In genomic region chr13:20174655-20175280, GRCm38 (mm10) we compare ENCODE assay signal across 8 mouse cellular contexts.
DNase-seq lines count a peak whose midpoint lies in the region; ATAC-seq and TF ChIP-seq lines count a peak whose summit lies in the region.
"Had no signal": no experiment of that assay in that cellular context is flagged by ENCODE, and none has a peak within 500 bp of the region (broad histone marks: within the 10 kb centered on the region; RNA-seq: fewer than 3 reads in every experiment).

No protein-coding gene starts in this region.

- no peak overlapping the region for H3K4me2 ChIP-seq in heart, embryonic 15.5 days
- no peak overlapping the region for H3K4me2 ChIP-seq in intestine, postnatal 0 days (replicated peaks; ENCODE audit: low read depth)
- no peak overlapping the region for H3K4me2 ChIP-seq in stomach, postnatal 0 days (replicated peaks; ENCODE audit: low read depth)

- TF ChIP-seq EP300 in stomach, postnatal 0 days (optimal IDR thresholded peaks at IDR 0.05), result no peak

- peak; percentile 34 for ATAC-seq in heart, embryonic 15.5 days (replicated peaks; ENCODE audit: insufficient number of reproducible peaks, insufficient read depth, low FRiP score, low read depth)
- no peak for ATAC-seq in megakaryocyte, adult 5-6 weeks (ENCODE audit: poor library complexity, severe bottlenecking)
- ATAC-seq in intestine, postnatal 0 days, result no peak
- no peak for ATAC-seq in stomach, postnatal 0 days (ENCODE audit: low FRiP score, low TSS enrichment)

- no peak overlapping the region for H3K9ac ChIP-seq in heart, embryonic 15.5 days
- H3K9ac ChIP-seq in intestine, postnatal 0 days (ENCODE audit: low read depth, low read length), result no peak overlapping the region
- H3K9ac ChIP-seq in stomach, postnatal 0 days (ENCODE audit: low read length), result no peak overlapping the region

- 53% methylated on average over 3 of the region's 3 CpGs for WGBS in heart, embryonic 15.5 days
- 56% methylated on average over 3 of the region's 3 CpGs for WGBS in intestine, postnatal 0 days
- 47% methylated on average over 3 of the region's 3 CpGs for WGBS in stomach, postnatal 0 days

- no peaks in the 10 kb centered on the region for H3K36me3 ChIP-seq in heart, embryonic 15.5 days
- no peaks in the 10 kb centered on the region for H3K36me3 ChIP-seq in megakaryocyte, embryonic 14.5 days (replicated peaks; ENCODE audit: low read length)
- no peaks in the 10 kb centered on the region for H3K36me3 ChIP-seq in intestine, postnatal 0 days (ENCODE audit: control insufficient read depth, insufficient read depth)
- no peaks in the 10 kb centered on the region for H3K36me3 ChIP-seq in stomach, postnatal 0 days (ENCODE audit: control insufficient read depth, insufficient read depth, low read length)

- no peaks in the 10 kb centered on the region for H3K27me3 ChIP-seq in heart, embryonic 15.5 days
- H3K27me3 ChIP-seq in megakaryocyte, embryonic 14.5 days (replicated peaks), result peaks cover 65% of the 10 kb centered on the region
- no peaks in the 10 kb centered on the region for H3K27me3 ChIP-seq in intestine, postnatal 0 days (replicated peaks; ENCODE audit: control insufficient read depth, insufficient read depth, low read length)
- no peaks in the 10 kb centered on the region for H3K27me3 ChIP-seq in stomach, postnatal 0 days (ENCODE audit: control insufficient read depth, insufficient read depth, low read length)

- intact Hi-C loops in heart, postnatal 14 days (cut with DNase I), result loop anchor here (5.0 kb wide), 1 partner anchor 37 kb away; no protein-coding TSS in a partner anchor
- intact Hi-C loops in left cerebral cortex, postnatal 4 days (cut with DNase I), result no loop called here

- H3K4me1 ChIP-seq in heart, embryonic 15.5 days (replicated peaks), result peaks cover 15% of the 10 kb centered on the region
- peaks cover 36% of the 10 kb centered on the region for H3K4me1 ChIP-seq in megakaryocyte, embryonic 14.5 days
- H3K4me1 ChIP-seq in intestine, postnatal 0 days (replicated peaks; ENCODE audit: control insufficient read depth, insufficient read depth, low read length), result 0 out of 2 replicates have a peak, but pooled peaks cover 4% of the 10 kb centered on the region
- no peaks in the 10 kb centered on the region for H3K4me1 ChIP-seq in stomach, postnatal 0 days (replicated peaks; ENCODE audit: control insufficient read depth, insufficient read depth)

- no peak for DNase-seq in heart, postnatal 14 days
- DNase-seq in stomach, postnatal 0 days (ENCODE audit: low spot score), result no peak
- no peak for DNase-seq in left cerebral cortex, postnatal 4 days
- DNase-seq: midbrain, embryonic 14.5 days had no signal

- H3K4me3 ChIP-seq in heart, embryonic 15.5 days, result no peak overlapping the region
- peak overlapping the region; percentile 64 for H3K4me3 ChIP-seq in megakaryocyte, embryonic 14.5 days (replicated peaks)
- no peak overlapping the region for H3K4me3 ChIP-seq in intestine, postnatal 0 days (ENCODE audit: low read depth, low read length)
- H3K4me3 ChIP-seq in stomach, postnatal 0 days (ENCODE audit: low read depth, low read length), result no peak overlapping the region

- no peaks in the 10 kb centered on the region for H3K9me3 ChIP-seq in heart, embryonic 15.5 days (replicated peaks)
- no peaks in the 10 kb centered on the region for H3K9me3 ChIP-seq in megakaryocyte, embryonic 14.5 days
- no peaks in the 10 kb centered on the region for H3K9me3 ChIP-seq in intestine, postnatal 0 days (ENCODE audit: control insufficient read depth)
- no peaks in the 10 kb centered on the region for H3K9me3 ChIP-seq in stomach, postnatal 0 days (ENCODE audit: control insufficient read depth, low read length)

- no peak for TF ChIP-seq CTCF in intestine, postnatal 0 days (IDR thresholded peaks at IDR 0.05; ENCODE audit: low read depth)
- TF ChIP-seq CTCF in stomach, postnatal 0 days (IDR thresholded peaks at IDR 0.05; ENCODE audit: low read depth), result no peak

- peak overlapping the region; percentile 86 for H3K27ac ChIP-seq in heart, embryonic 15.5 days
- peak overlapping the region; percentile 15; the same call in 1 of the 2 replicates for H3K27ac ChIP-seq in intestine, postnatal 0 days (ENCODE audit: low read depth, low read length)
- H3K27ac ChIP-seq in stomach, postnatal 0 days (replicated peaks), result peak overlapping the region; percentile 77; the same call in 1 of the 2 replicates

Comparison
In these comparisons a context has a peak if more than half of its experiments do, and no peak if none do; other contexts are left out.
1. H3K27ac ChIP-seq: peak in every context shown above with its lines; median percentile 86 in heart, embryonic 15.5 days; 77 in stomach, postnatal 0 days; 15 in intestine, postnatal 0 days.